Mouse (Mus musculus): ENCODE measurements around the gene Gc. TPM values are rescaled to one million over a fixed set of nuclear protein-coding genes. Genes with fewer than 3 reads are reported as not detected.

The Gc gene
- not detected in 2 replicates for polyA plus RNA-seq (2012; rRNA removed; ENCODE audit: low replicate concordance)

DNA sequence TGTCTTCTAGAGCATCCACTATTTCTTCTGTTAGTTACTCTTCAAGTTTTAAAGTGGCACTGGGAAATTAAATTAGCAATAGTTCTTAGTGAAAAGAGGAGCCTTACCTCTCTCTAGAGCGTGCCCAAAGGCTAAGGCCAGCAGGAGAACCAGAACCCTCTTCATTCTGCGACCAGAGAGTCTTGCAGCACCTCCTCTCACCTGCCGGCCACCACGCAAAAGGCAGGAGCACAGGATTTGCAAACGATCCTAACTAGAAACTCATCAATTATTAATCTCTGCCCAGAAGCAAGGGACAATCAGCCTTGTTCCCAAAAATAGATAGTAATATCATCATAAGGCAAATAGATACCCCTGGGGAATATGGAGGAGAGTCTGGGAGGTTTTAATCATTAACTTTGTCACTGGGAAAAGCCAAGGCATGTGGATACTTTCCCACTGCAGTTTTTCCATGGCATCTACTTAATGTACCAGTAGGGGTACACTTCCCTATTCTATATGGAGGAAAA lies at the start of gene Gc:
Gene Gc (minus strand): TSS at position 345 of the 509 bp plus-strand sequence.

Other genes with a start within 250 kb of the Gc start
- not detected in 2 replicates for gene Npffr2, start 69.5 kb upstream of the Gc start, polyA plus RNA-seq (2012; rRNA removed; ENCODE audit: low replicate concordance)